Mouse (Mus musculus) MEL (cell line): ENCODE measurements around the gene Mrtfa. TPM values are rescaled to one million over a fixed set of nuclear protein-coding genes. Genes with fewer than 3 reads are reported as not detected.

Experiments
- DNase-seq: peaks from one replicate; pipeline ENCODE4 v3.0.0; 2011; ENCODE audit warnings: low read depth, low spot score
- H3K27ac ChIP-seq: 2 replicates; pipeline ENCODE4 v1.5.1; 2012; ENCODE audit warnings: low read depth, mild to moderate bottlenecking, control low read depth, low read length, moderate library complexity; ENCODE audit not compliant: control insufficient read depth
- H3K27me3 ChIP-seq, 2 experiments: fragments of 150-350 bp in 1 of 2; sonication (generic) in 1 of 2; 2 replicates each; pipeline ENCODE4 v1.6.1; 2012; ENCODE audit warnings: low read length in 2 of 2, mild to moderate bottlenecking in 2 of 2, improper control_type of control experiment in 1 of 2, moderate library complexity in 1 of 2; ENCODE audit not compliant: insufficient read depth in 2 of 2, control insufficient read depth in 1 of 2
- H3K36me3 ChIP-seq, 2 experiments: 2 replicates each; pipeline ENCODE4 v1.6.1; 2012 to 2014; ENCODE audit warnings: low read length in 2 of 2, improper control_type of control experiment in 1 of 2, inconsistent platforms in 1 of 2, mild to moderate bottlenecking in 1 of 2; ENCODE audit not compliant: insufficient read depth in 2 of 2, control insufficient read depth in 1 of 2
- H3K4me1 ChIP-seq, 2 experiments: fragments of 150-350 bp in 1 of 2; sonication (generic) in 1 of 2; 2 replicates each; pipeline ENCODE4 v1.6.1; 2012; ENCODE audit warnings: low read length in 2 of 2, improper control_type of control experiment in 1 of 2, mild to moderate bottlenecking in 1 of 2; ENCODE audit not compliant: insufficient read depth in 2 of 2, control insufficient read depth in 1 of 2
- H3K4me3 ChIP-seq, 2 experiments: fragments of 150-350 bp in 1 of 2; sonication (generic) in 1 of 2; 2 replicates each; pipeline ENCODE4 v1.5.1; 2012; ENCODE audit warnings: low read depth in 2 of 2, low read length in 2 of 2, mild to moderate bottlenecking in 2 of 2, moderate library complexity in 2 of 2, control low read depth in 1 of 2, improper control_type of control experiment in 1 of 2; ENCODE audit not compliant: control insufficient read depth in 1 of 2, insufficient read depth in 1 of 2
- H3K79me2 ChIP-seq: 2 replicates; pipeline ENCODE4 v1.6.1; 2012; ENCODE audit warnings: mild to moderate bottlenecking, low read length, moderate library complexity; ENCODE audit not compliant: control insufficient read depth, poor library complexity, insufficient read depth
- H3K9ac ChIP-seq: 2 replicates; pipeline ENCODE4 v1.6.1; 2012; ENCODE audit warnings: low read depth, mild to moderate bottlenecking, control low read depth, low read length, moderate library complexity; ENCODE audit not compliant: control insufficient read depth, poor library complexity, severe bottlenecking
- H3K9me3 ChIP-seq: fragments of 150-350 bp; sonication (generic); replicated peaks from 2 replicates; pipeline ENCODE4 v1.6.1; 2012; ENCODE audit warnings: mild to moderate bottlenecking, low read length, improper control_type of control experiment, moderate library complexity; ENCODE audit not compliant: insufficient read depth
- CHD1 ChIP-seq: IDR thresholded peaks from 2 replicates; pipeline ENCODE4 v1.6.1; 2012; ENCODE audit warnings: low read depth, mild to moderate bottlenecking, inconsistent platforms, low read length, improper control_type of control experiment
- CHD2 ChIP-seq: IDR thresholded peaks from 2 replicates; pipeline ENCODE4 v1.6.1; 2011; ENCODE audit warnings: low read length, improper control_type of control experiment
- E2F4 ChIP-seq: IDR thresholded peaks from 2 replicates; pipeline ENCODE4 v1.6.1; 2011; ENCODE audit warnings: low read depth, low read length, improper control_type of control experiment, borderline replicate concordance
- ETS1 ChIP-seq: IDR thresholded peaks from 2 replicates; pipeline ENCODE4 v1.6.1; 2012; ENCODE audit warnings: low read depth, mild to moderate bottlenecking, inconsistent platforms, low read length, improper control_type of control experiment, moderate library complexity
- JUND ChIP-seq: IDR thresholded peaks from 2 replicates; pipeline ENCODE4 v1.6.1; 2011; ENCODE audit warnings: low read depth, mild to moderate bottlenecking, improper control_type of control experiment, low read length
- MAX ChIP-seq: IDR thresholded peaks from 2 replicates; pipeline ENCODE4 v1.6.1; 2011; ENCODE audit warnings: low read length, improper control_type of control experiment
- MEF2A ChIP-seq: IDR thresholded peaks from 2 replicates; pipeline ENCODE4 v1.6.1; 2014; ENCODE audit warnings: low read depth, mild to moderate bottlenecking, inconsistent platforms, low read length, improper control_type of control experiment; ENCODE audit not compliant: poor library complexity, insufficient replicate concordance, severe bottlenecking; ENCODE audit errors: extremely low read depth
- NELFE ChIP-seq: IDR thresholded peaks from 2 replicates; pipeline ENCODE4 v1.6.1; 2011; ENCODE audit warnings: low read depth, low read length, improper control_type of control experiment
- NRF1 ChIP-seq: IDR thresholded peaks from 2 replicates; pipeline ENCODE4 v1.6.1; 2014; ENCODE audit warnings: low read depth, mild to moderate bottlenecking, inconsistent platforms, low read length, improper control_type of control experiment, moderate library complexity; ENCODE audit not compliant: poor library complexity, insufficient read depth, severe bottlenecking
- POLR2A ChIP-seq, 2 experiments: IDR thresholded peaks; 2 replicates each; pipeline ENCODE4 v1.6.1; 2011 to 2012; ENCODE audit warnings: low read length in 2 of 2, mild to moderate bottlenecking in 2 of 2, control low read depth in 1 of 2, improper control_type of control experiment in 1 of 2, low read depth in 1 of 2, moderate library complexity in 1 of 2; ENCODE audit not compliant: control insufficient read depth in 1 of 2, insufficient read depth in 1 of 2, poor library complexity in 1 of 2
- POLR2AphosphoS5 ChIP-seq: IDR thresholded peaks from 2 replicates; pipeline ENCODE4 v1.6.1; 2012; ENCODE audit warnings: low read depth, borderline replicate concordance, mild to moderate bottlenecking, inconsistent platforms, low read length, moderate library complexity, mixed read lengths
- RAD21 ChIP-seq: IDR thresholded peaks from 2 replicates; pipeline ENCODE4 v1.6.1; 2011; ENCODE audit warnings: mild to moderate bottlenecking, low read depth, low read length, improper control_type of control experiment
- RCOR1 ChIP-seq: IDR thresholded peaks from 2 replicates; pipeline ENCODE4 v1.6.1; 2012; ENCODE audit warnings: low read depth, mild to moderate bottlenecking, inconsistent platforms, low read length, improper control_type of control experiment
- SIN3A ChIP-seq: IDR thresholded peaks from 2 replicates; pipeline ENCODE4 v1.6.1; 2012; ENCODE audit warnings: low read length, improper control_type of control experiment, inconsistent platforms
- SMC3 ChIP-seq: IDR thresholded peaks from 2 replicates; pipeline ENCODE4 v1.6.1; 2011; ENCODE audit warnings: low read depth, low read length, improper control_type of control experiment
- TBP ChIP-seq: IDR thresholded peaks from 2 replicates; pipeline ENCODE4 v1.8.0; 2011; ENCODE audit warnings: low read depth, low read length, improper control_type of control experiment
- UBTF ChIP-seq: IDR thresholded peaks from 2 replicates; pipeline ENCODE4 v1.6.1; 2012; ENCODE audit warnings: low read depth, mild to moderate bottlenecking, inconsistent platforms, low read length, improper control_type of control experiment, moderate library complexity, borderline replicate concordance; ENCODE audit not compliant: insufficient read depth
- USF1 ChIP-seq: IDR thresholded peaks from 2 replicates; pipeline ENCODE4 v1.6.1; 2014; ENCODE audit warnings: low read depth, mild to moderate bottlenecking, inconsistent platforms, low read length, improper control_type of control experiment, moderate library complexity
- USF2 ChIP-seq, 2 experiments: IDR thresholded peaks; 2 replicates each; pipeline ENCODE4 v1.6.1; 2011 to 2012; ENCODE audit warnings: improper control_type of control experiment in 2 of 2, low read length in 2 of 2, borderline replicate concordance in 1 of 2, inconsistent platforms in 1 of 2, low read depth in 1 of 2, mild to moderate bottlenecking in 1 of 2; ENCODE audit not compliant: insufficient read depth in 1 of 2
- polyA plus RNA-seq, 2 experiments: library from polyadenylated mRNA; stranded (reverse) in 1 of 2; unstranded in 1 of 2; fragments of >175 nt in 1 of 2; fragments of >200 nt in 1 of 2; gene quantifications; 2 replicates each; pipeline versions ENCODE4 v1.2.1 to v1.2.4; 2012; ENCODE audit warnings: low replicate concordance in 2 of 2, low read depth in 1 of 2; ENCODE audit not compliant: insufficient read length in 2 of 2, insufficient read depth in 1 of 2, missing spikeins in 1 of 2
- total RNA-seq: library from RNA; depleted of rRNA; stranded (reverse); fragments of 300-350 nt; gene quantifications from 2 replicates; pipeline ENCODE4 v1.2.3, GENCODE M21; 2012

Mrtfa gene
- total and polyA plus RNA-seq, 3 experiments = 2.6 to 11.9 TPM; not detected in 1

DNA sequence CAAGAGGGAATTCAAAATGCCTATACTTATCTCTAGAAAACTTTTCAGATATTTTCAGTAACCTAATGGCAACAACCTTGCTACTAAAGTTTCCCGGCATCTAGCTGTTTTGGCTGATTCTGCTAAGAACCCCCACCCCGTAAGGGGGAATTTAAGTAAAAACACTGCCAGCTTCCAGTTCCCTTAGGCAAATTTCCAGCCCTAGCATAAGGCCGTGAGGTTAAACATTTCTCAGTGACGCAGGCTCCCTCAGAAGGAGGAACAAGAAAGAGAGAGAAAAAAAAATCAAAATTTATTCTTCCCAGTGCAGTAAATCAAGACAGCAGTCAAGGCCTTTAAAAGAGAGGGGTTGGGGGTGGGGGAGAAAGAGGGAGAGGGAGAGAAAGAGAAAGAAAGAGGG, 107.3 kb downstream of the Mrtfa start:
- H3K79me2 ChIP-seq = no peaks in the 10 kb centered on the region
- TF ChIP-seq MEF2A (no peak), USF1 (no peak), SIN3A (no peak), CHD2 (no peak)
- no peak overlapping the region for H3K27ac ChIP-seq
- H3K27me3 ChIP-seq = no peaks in the 10 kb centered on the region
- no peak overlapping the region for H3K4me3 ChIP-seq
- H3K9me3 ChIP-seq = no peaks in the 10 kb centered on the region
- no peak overlapping the region for H3K9ac ChIP-seq
- no peaks in the 10 kb centered on the region for H3K4me1 ChIP-seq
- no peaks in the 10 kb centered on the region; a peak in 1 of 4 replicates for H3K36me3 ChIP-seq
- DNase-seq = no peak

DNA sequence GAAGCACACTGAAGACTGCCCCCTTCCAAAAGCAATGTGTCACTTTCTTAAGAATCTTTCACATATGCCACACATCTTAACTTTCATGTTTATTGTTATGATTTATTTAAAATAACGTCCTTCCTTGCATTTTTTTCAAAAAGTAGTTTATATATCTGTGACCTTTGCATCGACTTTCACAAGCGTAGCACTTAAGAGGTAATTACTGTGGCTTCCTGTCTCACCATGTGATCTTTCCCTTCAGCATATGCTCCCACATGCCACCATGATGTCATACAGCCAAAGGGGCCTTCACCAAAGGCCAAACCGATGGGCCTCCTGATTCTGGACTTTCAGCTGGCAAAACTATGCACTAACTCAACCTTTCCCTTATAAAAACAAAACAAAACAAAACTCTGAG, 109.3 kb downstream of the Mrtfa start:
- no peak overlapping the region for H3K9ac ChIP-seq
- TF ChIP-seq CHD2 (no peak), JUND (no peak), ETS1 (no peak), SMC3 (no peak), RCOR1 (no peak), TBP (no peak), NELFE (no peak), POLR2A (IDR thresholded peaks at IDR 0.05; ENCODE audit: control insufficient read depth in 1 of 2, insufficient read depth in 1 of 2, low read depth in 1 of 2, low read length in 2 of 2, poor library complexity in 1 of 2) (no peak), NRF1 (no peak), E2F4 (no peak), UBTF (no peak), USF2 (IDR thresholded peaks at IDR 0.05; ENCODE audit: borderline replicate concordance in 1 of 2, insufficient read depth in 1 of 2, low read depth in 1 of 2, low read length in 2 of 2) (no peak), MAX (no peak), RAD21 (no peak), POLR2AphosphoS5 (no peak), CHD1 (no peak)
- no peaks in the 10 kb centered on the region for H3K9me3 ChIP-seq
- no peaks in the 10 kb centered on the region; a peak in 1 of 4 replicates for H3K36me3 ChIP-seq
- no peaks in the 10 kb centered on the region for H3K27me3 ChIP-seq
- H3K4me1 ChIP-seq = no peaks in the 10 kb centered on the region
- no peaks in the 10 kb centered on the region for H3K79me2 ChIP-seq
- H3K4me3 ChIP-seq = no peak overlapping the region
- no peak for DNase-seq
- H3K27ac ChIP-seq = no peak overlapping the region
